Mouse (Mus musculus) mouse embryonic stem cell (cell line): ENCODE results near the gene Fbxo48.

Experiments
- in situ Hi-C, 2 experiments: fragments of 300-500 bp; cut with MboI; formaldehyde crosslinking; loops; 1 replicate in 1 of 2; 3 replicates in 1 of 2; pipeline ENCODE4 v1.14.3; 2019 to 2020; ENCODE audit warnings: low sequenced_read_pairs in 2 of 2, low pct_unique_long_range_greater_than_20kb in 1 of 2, mixed read lengths in 1 of 2; ENCODE audit not compliant: unreplicated experiment in 1 of 2

The Fbxo48 gene

DNA sequence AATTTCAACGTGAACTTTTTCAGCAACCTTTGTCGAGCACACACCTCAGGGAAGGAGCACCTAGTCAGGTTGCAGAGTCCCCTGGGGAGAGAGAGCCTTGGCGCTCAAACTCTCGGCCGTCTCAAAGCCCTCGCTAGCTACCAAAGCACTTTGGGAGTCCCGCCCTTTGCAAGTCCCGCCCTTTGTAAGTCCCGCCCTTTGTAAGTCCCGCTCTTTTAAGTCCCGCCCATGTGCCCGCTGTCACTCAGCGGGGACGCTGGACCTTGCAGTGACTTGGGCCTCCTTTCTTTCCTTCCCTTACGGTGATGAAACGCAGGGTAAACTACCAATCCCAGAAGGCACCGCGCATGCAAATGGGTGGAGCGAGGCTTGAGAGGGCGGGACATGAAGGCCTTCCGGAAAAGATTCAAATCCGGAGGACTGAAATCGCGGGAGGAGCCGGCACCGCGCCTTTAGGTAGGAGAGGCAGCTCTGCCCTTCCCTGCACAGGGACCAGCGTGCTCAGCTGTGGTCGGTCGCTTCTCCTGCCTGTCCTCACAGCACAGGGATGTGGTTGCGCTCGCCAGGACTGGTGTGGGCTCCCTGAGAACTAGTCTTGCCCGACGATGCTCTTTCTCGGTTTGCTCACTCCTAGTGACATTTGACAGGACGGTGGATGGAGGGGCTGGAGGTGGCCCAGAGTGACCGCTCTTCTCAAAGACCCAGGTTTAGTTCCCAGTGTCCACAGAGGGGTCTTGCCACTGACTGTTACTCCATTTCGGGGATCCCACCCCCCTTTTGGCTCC lies at the start of gene Fbxo48:
Gene Fbxo48, plus strand, starts transcription at position 400 of the 785 bp plus-strand sequence.
- in situ Hi-C loops = no loop called here

DNA sequence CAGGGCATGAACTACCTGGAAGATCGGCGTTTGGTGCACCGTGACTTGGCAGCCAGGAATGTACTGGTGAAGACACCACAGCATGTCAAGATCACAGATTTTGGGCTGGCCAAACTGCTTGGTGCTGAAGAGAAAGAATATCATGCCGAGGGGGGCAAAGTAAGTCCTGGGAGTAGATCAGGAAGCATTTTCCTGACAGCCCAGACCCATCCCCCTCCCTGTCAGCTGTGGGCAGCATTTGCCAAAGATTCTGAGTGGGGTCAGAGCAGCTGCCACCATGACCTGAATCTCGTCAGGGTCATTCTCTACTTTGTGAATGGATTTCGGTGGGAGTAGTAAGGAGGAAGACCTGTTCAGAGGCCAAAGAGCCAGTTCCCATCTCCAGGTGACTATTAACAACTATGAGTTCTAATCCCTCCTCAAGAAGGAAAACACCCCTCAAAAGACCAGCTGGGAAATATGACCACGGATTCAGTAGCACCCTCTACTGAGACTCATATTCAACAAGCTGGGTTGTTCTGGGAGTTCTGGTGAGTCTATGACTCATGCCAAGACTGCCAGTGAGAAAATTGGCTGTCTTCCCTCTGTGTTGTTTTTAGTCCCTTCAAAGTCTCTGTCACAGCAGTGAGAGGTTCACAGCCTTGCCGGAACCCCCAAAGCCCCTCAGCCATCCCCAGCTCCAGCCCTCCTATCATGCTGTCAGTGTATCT lies 46.7 kb upstream of the Fbxo48 start:
- in situ Hi-C loops = no loop called here

DNA sequence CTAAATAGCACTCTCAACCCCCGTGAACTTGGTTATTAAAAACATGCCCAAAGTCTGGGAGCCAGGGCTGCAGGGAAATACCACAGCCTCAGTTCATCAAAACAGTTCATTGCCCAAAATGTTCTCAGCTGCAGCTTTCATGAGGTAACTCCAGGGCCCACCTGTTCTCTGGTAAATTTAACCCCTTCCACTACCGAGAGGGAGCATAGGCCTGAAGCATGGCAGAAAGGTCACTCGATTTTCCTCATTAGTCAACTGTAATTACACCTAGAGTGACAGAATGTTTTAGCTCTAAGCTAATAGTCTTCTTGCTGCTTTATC lies 46.2 kb upstream of the Fbxo48 start:
- in situ Hi-C loops = no loop called here

DNA sequence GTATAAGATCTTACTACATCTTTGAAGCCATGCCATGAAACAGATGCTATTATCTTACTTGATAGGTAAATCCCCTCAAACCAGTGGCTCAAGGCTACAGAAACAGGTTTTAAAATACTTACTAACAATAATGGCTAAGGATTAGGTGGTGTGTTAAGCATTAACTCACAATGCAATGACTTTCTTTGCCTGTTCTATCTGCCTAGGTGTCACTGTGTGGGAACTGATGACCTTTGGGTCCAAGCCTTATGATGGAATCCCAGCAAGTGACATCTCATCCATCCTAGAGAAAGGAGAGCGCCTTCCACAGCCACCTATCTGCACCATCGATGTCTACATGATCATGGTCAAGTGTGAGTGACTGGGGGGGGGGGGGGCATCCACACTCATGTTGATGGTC lies 44.6 kb upstream of the Fbxo48 start:
- in situ Hi-C loops = no loop called here

DNA sequence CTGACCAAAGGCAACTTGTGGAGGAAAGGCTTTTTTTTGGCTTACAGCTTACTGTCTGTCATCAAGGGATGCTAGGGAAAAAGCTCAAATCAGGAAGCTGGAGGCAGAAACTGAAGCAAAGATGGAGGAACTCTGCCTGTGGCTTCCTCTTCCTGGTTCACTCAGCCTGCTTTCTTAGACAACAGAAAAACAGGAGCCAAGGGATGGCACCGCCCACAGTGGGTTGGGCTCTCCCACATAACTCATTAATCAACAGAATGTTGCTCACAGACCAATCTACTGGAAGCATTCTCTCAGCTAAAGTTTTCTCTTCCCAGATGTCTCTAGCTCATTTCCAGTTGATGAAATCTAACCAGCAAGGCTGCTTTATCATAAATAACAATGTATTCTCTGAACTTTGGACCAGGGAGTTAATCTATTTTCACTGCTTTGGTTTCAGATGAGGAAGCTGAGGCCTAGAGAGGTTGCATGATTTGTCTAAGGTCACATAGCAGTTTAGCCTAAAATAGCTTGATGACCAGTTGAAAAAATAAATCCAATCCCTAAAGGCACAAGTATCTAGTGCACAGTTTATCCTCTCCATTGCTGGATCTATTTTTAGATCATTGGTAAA lies 43.6 kb upstream of the Fbxo48 start:
- in situ Hi-C loops = no loop called here

DNA sequence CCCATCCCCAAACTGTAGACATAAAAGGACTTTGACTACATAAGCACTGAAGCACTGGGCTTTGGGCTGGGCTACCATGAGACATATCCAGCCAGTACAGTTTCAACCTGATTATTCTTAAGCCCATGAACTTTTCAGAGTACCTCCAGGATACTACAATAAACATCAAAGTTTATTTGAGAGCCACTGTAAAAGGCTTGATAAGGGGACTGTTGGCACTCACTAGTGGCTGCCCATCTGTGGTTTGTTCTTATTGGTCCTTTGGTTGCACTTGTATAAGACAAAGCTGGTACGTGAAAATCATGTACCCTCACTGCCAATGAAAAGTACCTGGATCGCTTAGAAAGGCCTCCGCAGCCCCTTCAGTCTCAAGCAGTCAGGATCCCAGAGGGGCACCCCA lies 36.4 kb upstream of the Fbxo48 start:
- in situ Hi-C loops = no loop called here

DNA sequence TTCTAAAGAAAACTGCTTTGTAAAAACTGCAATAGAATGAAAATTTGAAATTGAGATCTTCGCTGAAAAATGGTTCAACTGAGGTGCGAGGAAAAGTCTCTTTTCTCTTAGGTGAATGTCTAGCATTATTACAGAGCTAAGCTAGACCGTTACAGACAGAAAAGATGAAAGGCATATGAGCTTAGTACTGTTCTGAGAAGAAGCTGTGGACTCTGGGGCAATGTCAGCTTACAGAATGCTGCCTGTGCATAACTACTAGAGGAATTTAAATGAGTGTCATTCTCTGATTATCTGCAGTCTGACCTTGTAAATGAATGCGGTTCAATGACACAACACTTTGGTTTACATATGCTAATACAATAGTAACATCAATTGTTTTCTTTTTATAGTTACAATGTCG lies 35.3 kb upstream of the Fbxo48 start:
- in situ Hi-C loops = no loop called here

DNA sequence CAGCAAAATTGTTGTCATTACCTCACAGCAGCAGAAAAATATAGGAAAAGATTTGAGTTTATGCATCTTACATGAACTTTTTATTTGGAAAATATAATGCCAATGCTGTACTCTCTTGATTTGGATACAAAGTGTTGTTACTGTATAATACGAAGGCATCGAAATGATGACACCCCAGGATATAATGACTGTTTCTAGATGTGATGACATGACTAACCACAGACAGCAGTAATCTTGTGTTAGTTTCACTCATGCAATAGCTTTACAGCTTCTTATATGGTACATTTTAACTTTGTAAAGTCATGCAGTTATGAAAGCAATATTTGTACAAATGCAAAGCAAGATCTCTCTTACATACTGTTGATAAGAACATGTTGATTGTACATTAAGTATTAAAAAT lies 33.7 kb upstream of the Fbxo48 start:
- in situ Hi-C loops = no loop called here

DNA sequence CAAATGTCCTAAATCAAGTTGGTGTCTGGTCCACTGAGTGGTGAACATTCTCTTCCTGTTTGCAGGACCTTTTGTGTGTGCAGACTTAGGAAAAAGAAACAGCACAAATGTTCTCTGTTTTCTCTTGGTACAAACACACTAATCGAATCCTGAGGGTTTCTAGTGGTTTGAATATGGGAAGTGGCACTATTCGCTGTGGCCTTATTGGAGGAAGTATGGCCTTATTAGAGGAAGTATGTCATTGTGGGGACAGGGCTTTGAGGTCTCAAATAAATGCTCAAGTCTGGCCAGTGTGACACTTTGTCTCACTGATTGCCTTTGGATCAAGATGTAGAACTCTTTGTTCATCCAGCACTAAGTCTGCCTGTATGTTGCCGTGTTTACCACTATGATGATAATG lies 19.0 kb upstream of the Fbxo48 start:
- in situ Hi-C loops = no loop called here

DNA sequence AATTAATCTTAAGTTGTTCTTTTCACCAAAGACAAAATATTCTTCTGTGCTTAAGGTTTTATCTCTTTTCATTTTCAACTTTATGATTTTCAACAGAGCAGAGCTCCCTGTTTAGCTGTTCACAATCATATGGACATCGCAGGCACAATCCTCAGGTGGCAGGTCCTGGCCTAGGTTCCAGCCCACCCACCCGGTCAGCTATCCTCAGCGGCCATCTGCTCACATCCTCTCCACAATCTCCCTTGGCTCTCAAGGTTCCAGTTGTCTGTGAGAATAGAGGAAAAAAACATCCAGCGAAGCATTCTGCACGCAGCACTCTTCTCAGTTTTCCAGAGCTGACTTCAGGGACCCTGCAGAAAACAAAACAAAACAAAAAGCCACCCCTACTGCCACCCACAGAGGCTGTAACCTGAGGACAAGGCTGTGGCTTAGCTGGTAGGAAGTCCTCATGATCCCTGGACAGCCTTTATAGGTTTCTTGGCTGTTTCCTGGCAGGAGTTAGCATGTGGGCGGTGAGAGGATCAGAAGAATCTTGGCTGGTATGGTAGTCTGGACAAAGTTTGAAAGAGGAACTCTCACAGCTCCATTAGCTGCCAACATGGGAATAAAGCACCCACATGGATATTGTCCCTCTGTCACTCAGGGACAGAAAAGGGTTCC lies 15.5 kb upstream of the Fbxo48 start:
- in situ Hi-C loops = no loop called here

DNA sequence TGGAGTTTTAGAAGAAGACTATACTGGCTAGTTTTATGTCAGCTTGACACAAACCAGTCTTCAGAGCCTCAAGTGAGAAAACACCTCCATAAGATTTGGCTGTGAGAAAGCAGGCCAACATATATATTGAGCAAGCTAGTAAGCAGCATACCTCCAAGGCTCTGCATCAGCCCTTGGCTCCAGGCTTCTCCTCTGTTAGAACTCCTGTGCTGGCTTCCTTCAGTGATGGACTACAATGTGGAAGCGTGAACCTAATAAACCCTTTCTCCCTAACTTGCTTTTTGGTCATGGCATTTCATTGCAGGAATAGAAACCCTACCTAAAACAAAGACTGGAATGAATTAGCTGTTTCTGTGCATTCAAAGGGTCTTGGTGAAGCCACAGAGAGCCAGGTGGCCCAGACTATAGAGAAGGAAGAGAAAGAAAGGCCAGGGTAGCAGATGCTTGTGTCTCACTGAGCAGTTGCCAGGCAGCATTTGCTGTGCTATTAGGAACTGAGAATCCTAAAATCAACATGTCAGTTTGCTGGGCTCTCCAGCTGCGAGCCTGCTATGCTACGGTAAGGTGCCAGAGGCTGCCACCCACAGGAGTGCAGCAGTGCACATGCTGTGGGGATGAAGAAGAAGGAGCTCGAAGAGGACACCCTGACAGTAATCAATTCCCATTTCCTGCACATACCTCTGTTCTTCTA lies 9.9 kb upstream of the Fbxo48 start:
- in situ Hi-C loops = loop anchor here in 1 of 2 experiments (10.0 kb wide), 1 partner anchor 416 kb away; no protein-coding TSS in a partner anchor

DNA sequence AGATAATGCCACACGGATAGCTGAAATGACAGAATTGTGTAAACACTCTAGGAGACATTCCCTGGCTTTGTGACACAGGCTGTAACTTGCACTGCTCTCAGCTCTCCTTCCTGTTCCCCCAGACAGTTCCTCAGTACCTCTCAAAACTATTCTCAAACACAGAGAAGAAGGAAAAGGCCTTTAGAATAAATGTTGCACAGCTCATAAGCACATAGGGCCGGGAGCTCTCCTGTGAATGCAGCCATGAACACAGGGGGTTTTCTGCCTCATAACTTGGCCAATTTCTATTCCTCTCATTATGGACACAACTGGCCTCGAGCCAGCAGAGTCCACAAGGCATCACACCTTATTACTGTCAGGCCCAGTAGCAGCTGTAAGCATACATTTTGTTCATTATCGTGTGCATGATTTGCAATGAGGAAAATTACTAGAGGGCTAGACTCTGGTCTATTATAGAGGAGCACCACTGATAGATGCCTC lies 9.2 kb upstream of the Fbxo48 start:
- in situ Hi-C loops = loop anchor here in 1 of 2 experiments (10.0 kb wide), 1 partner anchor 417 kb away; no protein-coding TSS in a partner anchor

DNA sequence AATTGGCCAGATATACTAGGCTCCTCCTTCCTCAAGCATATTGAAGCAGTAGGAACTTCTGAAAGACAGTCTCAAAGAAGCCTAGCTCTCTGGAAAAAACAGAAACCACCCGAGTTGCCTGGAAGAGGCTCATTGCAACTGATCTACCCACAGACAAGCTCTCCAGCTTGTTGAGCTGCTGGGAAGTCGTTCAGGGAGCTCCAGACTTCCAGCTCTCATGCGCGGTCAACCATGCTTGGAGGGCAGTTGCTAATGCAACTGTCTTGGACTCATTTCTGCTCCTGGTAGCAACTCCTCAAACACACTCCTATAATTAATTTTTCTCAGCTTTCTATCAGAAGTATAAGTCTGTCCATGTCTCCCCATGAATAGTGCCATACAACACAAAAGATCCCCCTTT lies 8.2 kb upstream of the Fbxo48 start:
- in situ Hi-C loops = loop anchor here in 1 of 2 experiments (10.0 kb wide), 1 partner anchor 418 kb away; no protein-coding TSS in a partner anchor

DNA sequence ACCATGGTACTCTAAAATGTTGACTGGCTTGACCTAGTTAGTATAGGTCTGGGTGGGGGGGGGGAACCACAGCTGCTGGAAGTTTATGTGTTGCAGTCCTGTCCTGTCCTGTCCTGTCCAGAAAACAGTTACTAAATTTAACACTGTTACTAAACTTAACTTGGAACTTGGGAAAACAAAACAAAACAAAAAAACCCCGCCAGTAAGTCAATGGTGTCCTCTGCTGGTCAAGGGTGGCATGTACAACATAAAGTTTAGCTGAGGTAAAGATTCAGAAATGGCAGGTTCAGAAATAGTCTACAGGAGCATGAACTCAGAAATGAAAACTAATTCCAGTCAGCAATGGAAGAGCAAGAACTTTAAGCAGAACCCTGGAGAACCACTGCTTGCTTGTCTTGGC lies 2.4 kb upstream of the Fbxo48 start:
- in situ Hi-C loops = loop anchor here (5.0 to 10.0 kb wide), 2 partner anchors 424 to 426 kb away; no protein-coding TSS in a partner anchor

DNA sequence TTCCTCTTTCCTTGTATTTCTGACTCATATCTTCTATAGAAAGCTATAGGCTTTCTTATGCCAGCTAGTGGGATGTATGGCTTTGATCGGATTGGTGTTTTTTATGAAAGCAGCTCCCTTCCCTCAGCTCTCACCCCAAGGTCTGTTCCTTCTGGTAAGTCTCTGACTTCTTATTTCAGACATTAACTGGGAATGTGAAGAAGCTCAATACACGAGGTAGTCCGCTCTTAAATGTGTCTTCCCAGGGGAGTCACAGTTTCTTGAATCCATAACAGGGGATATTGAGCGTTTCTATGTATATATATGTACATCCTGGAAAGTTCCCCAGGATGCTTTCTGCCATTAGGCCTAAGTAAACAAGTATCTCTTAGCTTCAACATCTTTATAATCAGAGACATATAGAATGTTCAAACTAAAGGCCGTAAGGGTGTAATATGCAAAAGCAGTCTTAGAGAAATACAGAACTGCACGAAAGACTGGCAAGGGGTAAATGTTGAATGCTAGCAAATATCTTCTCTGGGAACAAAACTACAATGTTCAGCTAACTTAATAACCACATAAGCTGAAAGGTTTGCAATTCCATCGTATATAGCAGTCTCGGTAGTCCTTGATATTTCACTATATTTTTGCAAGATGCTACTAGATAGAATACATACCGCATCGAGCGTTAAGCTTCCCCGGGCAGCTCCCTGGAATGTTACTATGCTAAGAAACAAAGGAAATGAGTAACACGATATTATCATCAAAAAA lies 774 bp upstream of the Fbxo48 start:
- in situ Hi-C loops = no loop called here

DNA sequence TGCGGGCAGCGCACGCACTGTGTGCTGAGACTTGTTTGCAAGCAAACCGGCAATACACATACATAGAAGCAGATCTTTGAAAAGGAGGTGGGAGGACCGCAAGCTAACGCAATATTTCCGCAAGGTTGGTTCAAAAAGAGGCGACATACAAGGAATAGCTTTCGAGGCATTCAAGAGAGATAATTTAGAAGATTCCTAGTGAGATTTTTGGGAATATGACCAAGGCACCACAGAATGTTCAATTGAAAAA lies 511 bp downstream of the Fbxo48 start:
- in situ Hi-C loops = no loop called here

DNA sequence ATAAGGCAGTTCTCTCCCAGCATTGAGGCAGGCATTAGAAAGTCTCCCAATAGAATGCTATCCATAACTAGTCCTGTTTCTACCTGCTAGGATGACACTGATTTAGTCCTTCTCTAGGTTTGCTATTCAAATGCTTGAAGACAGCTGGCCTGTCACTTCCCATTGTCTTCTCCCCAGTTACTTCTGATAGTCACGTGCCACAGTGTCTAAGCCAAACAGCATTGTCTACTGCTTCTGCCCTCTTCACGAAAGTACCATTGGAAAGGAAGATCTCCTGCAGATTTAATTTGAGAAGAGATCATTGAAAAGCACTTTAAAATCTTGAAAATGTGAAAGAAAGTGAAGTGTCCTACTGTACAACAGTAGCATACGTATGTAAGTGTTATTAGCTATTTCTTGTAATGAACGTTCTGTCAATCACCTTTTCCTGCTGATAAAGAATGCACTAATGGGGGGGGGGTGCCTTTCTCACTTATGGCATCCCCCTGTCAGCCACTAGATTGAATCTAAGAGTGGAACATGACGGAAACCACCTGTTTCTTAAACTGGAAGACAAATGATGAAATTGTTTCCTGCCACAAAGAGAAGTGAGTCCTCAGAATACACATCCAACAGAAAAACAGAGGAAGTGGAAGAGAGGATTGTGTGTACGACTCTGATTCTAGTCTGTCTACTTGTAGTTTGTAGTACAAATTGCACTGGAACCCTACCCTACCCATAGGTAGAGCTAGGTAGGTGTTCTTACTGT lies 5.1 kb downstream of the Fbxo48 start:
- in situ Hi-C loops = no loop called here
